Mouse (Mus musculus) macrophage (primary cell): ENCODE measurements around the gene Gfap. TPM values are rescaled to one million over a fixed set of nuclear protein-coding genes. Genes with fewer than 3 reads are reported as not detected.

ENCODE experiments used
- H3K27ac ChIP-seq: fragments of 350-480 bp; formaldehyde crosslinking; 2 replicates; pipeline ENCODE4 v1.9.0; 2021
- H3K36me3 ChIP-seq: fragments of 350-480 bp; formaldehyde crosslinking; 2 replicates; pipeline ENCODE4 v1.9.0; 2021; ENCODE audit errors: inconsistent target
- H3K4me3 ChIP-seq: fragments of 350-480 bp; formaldehyde crosslinking; 2 replicates; pipeline ENCODE4 v1.9.0; 2021; ENCODE audit errors: inconsistent target
- H3K79me2 ChIP-seq: fragments of 350-480 bp; formaldehyde crosslinking; 2 replicates; pipeline ENCODE4 v1.9.0; 2021; ENCODE audit errors: inconsistent target
- WGBS: methylation state at CpG from one replicate; pipeline ENCODE4 v1.1.7; 2026; ENCODE audit warnings: inconsistent platforms; ENCODE audit not compliant: missing documents; 5-methylcytosine and 5-hydroxymethylcytosine counted together
- polyA plus RNA-seq: library from polyadenylated mRNA; stranded (reverse); fragments of 250-400 nt; gene quantifications from 3 replicates; pipeline ENCODE4 v1.2.4, GENCODE M21; 2018; ENCODE audit warnings: inconsistent platforms

Gfap gene
- polyA plus RNA-seq, 1 experiment from 2014 or later, result not detected

- Histone ChIP-seq H3K79me2 (peaks cover 24% of the 10 kb centered on the region), H3K4me3 (peak overlapping the region; percentile 36), H3K36me3 (peaks cover 10% of the 10 kb centered on the region; the same call in 1 of the 2 replicates), H3K27ac (peak overlapping the region; percentile 82)
- WGBS, result 17% methylated on average over 13 of the region's 13 CpGs
These were observed 19.2 kb downstream of the Gfap start for GRCm38 (mm10) chr11:102881314-102882198.

DNA sequence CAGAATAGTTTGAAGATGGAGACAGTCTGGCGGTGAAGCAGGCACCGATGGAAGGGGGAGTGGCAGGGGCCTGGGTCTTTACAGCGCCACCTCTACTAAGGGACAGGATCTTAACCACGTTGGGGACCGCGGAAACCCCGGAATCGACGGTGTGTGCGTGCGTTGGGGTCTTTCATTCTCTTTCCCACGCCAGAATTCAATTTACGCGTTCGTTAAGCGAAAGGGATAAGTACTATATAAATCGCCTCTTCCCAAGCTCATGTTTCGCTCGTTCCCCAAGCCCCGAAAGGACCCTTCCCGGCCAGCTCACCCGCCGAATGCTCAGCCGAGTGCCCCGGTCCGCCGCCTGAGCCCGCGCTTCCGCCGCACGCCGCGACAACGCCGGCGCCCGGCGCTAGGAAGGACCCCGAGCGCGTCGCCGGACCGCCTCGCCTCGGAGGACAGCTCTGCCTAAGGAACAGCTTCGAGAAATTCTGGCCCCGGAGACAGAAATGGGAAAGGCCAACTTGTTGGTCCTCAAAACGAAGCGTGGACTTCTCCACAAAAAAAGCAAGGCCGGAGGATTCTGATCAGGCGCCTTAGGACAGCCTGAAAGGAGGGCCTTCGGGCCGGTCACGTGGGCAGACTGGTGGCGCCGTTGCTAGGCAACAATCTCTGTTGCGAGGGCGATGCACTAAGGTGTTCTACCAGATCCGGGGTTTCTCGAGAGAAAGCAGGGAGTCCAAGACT is 20.0 kb downstream of the Gfap start, which contains the start of the genes Eftud2 and Ccdc103:
Gene Eftud2, minus strand, starts transcription at position 401 of the 729 bp plus-strand sequence.
Gene Ccdc103, plus strand, starts transcription at position 620 of the 729 bp plus-strand sequence.
- Histone ChIP-seq H3K79me2 (peaks cover 24% of the 10 kb centered on the region), H3K36me3 (peaks cover 10% of the 10 kb centered on the region; the same call in 1 of the 2 replicates), H3K4me3 (peak within 1 kb of the TSS; percentile 99), H3K27ac (peak within 1 kb of the TSS; percentile 82)
- WGBS, result under 1% methylated on average over 62 of the region's 62 CpGs

GRCm38 (mm10) chr11:102879558-102879957 is 21.2 kb downstream of the Gfap start:
- peaks cover 20% of the 10 kb centered on the region; the same call in 1 of the 2 replicates for H3K36me3 ChIP-seq
- WGBS, result 96% methylated on average over 2 of the region's 2 CpGs
- H3K27ac ChIP-seq, result no peak overlapping the region
- no peak overlapping the region for H3K4me3 ChIP-seq
- peaks cover 24% of the 10 kb centered on the region for H3K79me2 ChIP-seq

GRCm38 (mm10) chr11:102874801-102875334 is 25.8 kb downstream of the Gfap start:
- H3K79me2 ChIP-seq, result peaks cover 17% of the 10 kb centered on the region
- H3K4me3 ChIP-seq, result no peak overlapping the region
- H3K36me3 ChIP-seq, result peaks cover 48% of the 10 kb centered on the region; the same call in 1 of the 2 replicates
- 93% methylated on average over 7 of the region's 7 CpGs for WGBS
- no peak overlapping the region for H3K27ac ChIP-seq

- Histone ChIP-seq H3K79me2 (no peaks in the 10 kb centered on the region), H3K4me3 (no peak overlapping the region), H3K27ac (no peak overlapping the region), H3K36me3 (peaks cover 54% of the 10 kb centered on the region)
- WGBS, result 28% methylated on average over 4 of the region's 4 CpGs
These were observed 36.4 kb downstream of the Gfap start for GRCm38 (mm10) chr11:102864272-102864671.

- Histone ChIP-seq H3K36me3 (peaks cover 53% of the 10 kb centered on the region), H3K27ac (no peak overlapping the region)
- 97% methylated on average over 8 of the region's 8 CpGs for WGBS
These were observed 40.8 kb downstream of the Gfap start for GRCm38 (mm10) chr11:102859933-102860332.

DNA sequence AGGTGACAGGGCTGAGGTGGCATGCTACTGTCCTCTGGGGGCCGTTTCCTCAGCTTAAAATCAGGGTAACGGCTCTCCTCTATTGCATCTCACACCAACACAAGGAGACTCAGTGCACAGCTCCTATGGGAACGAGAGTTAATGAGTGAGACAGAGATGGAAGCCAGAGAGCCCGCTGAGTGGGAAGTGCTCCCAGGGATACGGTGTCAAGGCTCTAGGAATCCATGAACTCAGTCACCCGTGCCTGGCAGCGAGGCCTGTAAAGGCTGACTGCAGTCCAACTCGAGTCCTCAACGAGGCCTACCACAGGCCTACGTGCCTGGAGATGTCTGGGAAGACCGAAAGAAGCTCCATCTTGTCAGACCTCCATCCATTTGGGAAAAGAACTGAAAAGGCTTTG is 41.8 kb downstream of the Gfap start:
- Histone ChIP-seq H3K4me3 (no peak overlapping the region), H3K79me2 (no peaks in the 10 kb centered on the region), H3K36me3 (peaks cover 58% of the 10 kb centered on the region), H3K27ac (no peak overlapping the region)
- WGBS, result 96% methylated on average over 10 of the region's 11 CpGs

More at GRCm38 (mm10) chr11:102859933-102860332, 40.8 kb downstream of the Gfap start:
- no peak overlapping the region for H3K4me3 ChIP-seq
- no peaks in the 10 kb centered on the region for H3K79me2 ChIP-seq

GRCm38 (mm10) chr11:102855941-102856340 is 44.8 kb downstream of the Gfap start:
- Histone ChIP-seq H3K36me3 (peaks cover 63% of the 10 kb centered on the region), H3K4me3 (no peak overlapping the region), H3K27ac (no peak overlapping the region), H3K79me2 (no peaks in the 10 kb centered on the region)
- 77% methylated on average over 6 of the region's 6 CpGs for WGBS

- Histone ChIP-seq H3K79me2 (no peaks in the 10 kb centered on the region), H3K27ac (no peak overlapping the region), H3K36me3 (peaks cover 59% of the 10 kb centered on the region), H3K4me3 (no peak overlapping the region)
These were observed 47.0 kb downstream of the Gfap start for GRCm38 (mm10) chr11:102853760-102854159.

DNA sequence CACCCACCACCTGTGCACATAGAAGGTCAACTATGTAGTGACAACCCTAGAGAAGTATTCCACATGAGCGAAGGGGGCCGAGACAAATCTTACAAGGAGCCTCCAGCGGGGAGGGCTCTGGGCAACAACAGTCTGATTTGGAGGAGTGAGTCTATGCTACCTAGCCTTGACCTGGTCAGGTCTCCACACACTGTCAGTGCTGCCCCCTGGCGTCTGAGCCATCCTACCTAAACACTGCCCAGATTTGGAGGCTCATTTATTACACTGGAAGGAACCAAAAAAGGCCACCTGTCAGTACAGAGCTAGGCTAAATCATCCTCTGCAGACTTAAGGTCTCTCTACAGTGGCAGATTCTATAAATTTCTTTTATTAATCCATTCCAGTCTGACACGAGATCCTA is 48.8 kb downstream of the Gfap start:
- Histone ChIP-seq H3K36me3 (peaks cover 58% of the 10 kb centered on the region), H3K79me2 (no peaks in the 10 kb centered on the region), H3K4me3 (no peak overlapping the region), H3K27ac (no peak overlapping the region)
- 81% methylated on average over 5 of the region's 5 CpGs for WGBS

- no peak overlapping the region for H3K4me3 ChIP-seq
- peaks cover 90% of the 10 kb centered on the region for H3K36me3 ChIP-seq
- no peak overlapping the region for H3K27ac ChIP-seq
- no peaks in the 10 kb centered on the region for H3K79me2 ChIP-seq
- 97% methylated on average over 10 of the region's 10 CpGs for WGBS
These were observed 54.8 kb downstream of the Gfap start for GRCm38 (mm10) chr11:102845926-102846325.

- peaks cover 56% of the 10 kb centered on the region for H3K36me3 ChIP-seq
- no peak overlapping the region for H3K27ac ChIP-seq
- no peaks in the 10 kb centered on the region for H3K79me2 ChIP-seq
- 92% methylated on average over 9 of the region's 9 CpGs for WGBS
- no peak overlapping the region for H3K4me3 ChIP-seq
These were observed 62.0 kb downstream of the Gfap start for GRCm38 (mm10) chr11:102838616-102839150.

GRCm38 (mm10) chr11:102838126-102838525 is 62.6 kb downstream of the Gfap start:
- H3K4me3 ChIP-seq, result no peak overlapping the region
- H3K36me3 ChIP-seq, result peaks cover 51% of the 10 kb centered on the region
- no peaks in the 10 kb centered on the region for H3K79me2 ChIP-seq
- no peak overlapping the region for H3K27ac ChIP-seq
- WGBS, result 100% methylated on average over 2 of the region's 2 CpGs

DNA sequence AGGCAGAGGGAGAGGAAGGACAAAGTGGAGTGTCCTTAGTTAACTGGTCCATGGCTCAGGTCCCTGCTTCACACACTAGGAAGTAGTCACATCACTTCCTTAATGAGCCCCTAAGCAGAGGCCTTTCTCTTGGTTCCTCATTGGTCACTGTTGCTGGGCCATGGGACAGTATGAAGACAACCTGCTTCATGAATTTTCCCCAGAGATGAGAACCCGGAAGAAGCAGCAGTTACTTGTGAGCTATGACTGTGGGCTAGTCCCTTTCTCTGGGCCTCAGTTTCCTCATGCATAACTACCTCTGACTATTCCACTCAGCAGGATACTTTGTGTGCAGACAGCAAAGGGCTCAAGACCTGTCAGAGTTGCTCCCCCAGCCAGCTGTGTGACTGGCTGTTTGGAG is 63.3 kb downstream of the Gfap start:
- 92% methylated on average over 1 of the region's 1 CpGs for WGBS
- no peaks in the 10 kb centered on the region for H3K79me2 ChIP-seq
- no peak overlapping the region for H3K27ac ChIP-seq
- H3K4me3 ChIP-seq, result no peak overlapping the region
- H3K36me3 ChIP-seq, result peaks cover 43% of the 10 kb centered on the region
